Mouse (Mus musculus) lung, postnatal 14 days (tissue): ENCODE data around the gene 1700003F12Rik.
A peak's percentile ranks its signal among the peaks of the same experiment; 100 is the strongest.

ENCODE experiments used
- DNase-seq: peaks from one replicate; pipeline ENCODE4 v3.0.0; 2021

Gene 1700003F12Rik

DNA sequence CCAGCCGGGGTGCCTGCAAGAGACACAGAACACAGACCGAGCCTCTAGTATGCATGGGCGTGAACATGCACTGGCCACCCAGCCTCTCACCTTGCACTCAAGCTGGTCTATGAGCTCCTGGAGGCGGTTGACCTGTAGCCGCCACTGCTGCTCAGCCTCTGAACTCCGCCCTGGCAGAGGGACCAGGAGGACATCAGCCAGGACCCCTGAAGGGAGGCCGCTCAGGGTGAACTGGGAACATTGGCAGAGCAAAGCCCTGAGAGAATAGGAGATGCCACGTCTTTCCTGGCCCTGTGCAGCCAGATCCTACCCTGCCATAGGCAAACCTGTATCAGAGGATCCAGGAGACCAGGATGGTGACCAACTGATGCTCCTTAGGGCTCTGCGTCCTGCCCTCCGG lies at the start of gene 1700003F12Rik:
Gene 1700003F12Rik (plus strand): TSS at position 375 of the 400 bp plus-strand sequence.
- DNase-seq, result no peak

DNA sequence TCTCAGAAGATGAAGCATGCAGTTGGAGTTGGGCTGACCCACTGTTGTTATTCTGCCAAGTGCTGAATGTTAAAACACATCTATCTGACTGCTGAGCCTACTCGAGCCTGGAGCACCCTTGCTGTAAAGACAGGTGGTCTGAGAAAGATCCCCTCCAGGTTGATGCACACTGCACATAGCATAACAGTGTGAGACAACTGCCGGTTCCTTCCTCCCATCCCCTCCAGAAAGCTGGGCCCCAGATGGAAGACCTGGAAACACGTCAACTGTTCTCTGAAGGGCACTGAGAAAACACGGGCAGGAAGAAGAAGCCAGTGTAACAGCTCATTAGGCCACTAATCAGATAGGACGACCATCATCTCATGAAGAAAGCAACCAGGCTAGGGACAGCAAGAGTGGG lies 48.3 kb upstream of the 1700003F12Rik start:
- DNase-seq, result no peak

GRCm38 (mm10) chr2:154499717-154500247 lies 47.1 kb upstream of the 1700003F12Rik start:
- no peak for DNase-seq

- DNase-seq, result no peak
Observed at GRCm38 (mm10) chr2:154500758-154501157, 46.1 kb upstream of the 1700003F12Rik start.

DNA sequence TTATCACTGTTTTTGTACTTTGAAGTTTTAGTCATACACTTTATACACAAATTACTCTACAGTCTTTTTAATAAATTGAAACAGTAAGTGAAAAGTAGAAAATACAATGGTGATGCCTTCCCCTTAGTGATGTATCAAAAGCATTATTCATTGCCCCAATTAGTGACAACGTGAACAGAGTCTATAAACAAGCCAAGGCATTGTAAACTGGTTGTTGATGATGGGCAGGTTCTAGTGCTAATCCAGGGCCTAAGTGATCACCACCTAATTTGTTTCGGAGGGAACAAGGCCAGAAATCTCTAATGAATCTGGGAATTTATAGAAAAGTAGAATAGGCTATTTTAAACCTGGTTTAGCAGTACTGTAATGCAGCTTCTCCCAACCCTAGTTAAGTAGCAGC lies 39.8 kb upstream of the 1700003F12Rik start:
- DNase-seq, result no peak

GRCm38 (mm10) chr2:154507566-154508283 lies 39.2 kb upstream of the 1700003F12Rik start:
- peak; percentile 4 for DNase-seq

DNA sequence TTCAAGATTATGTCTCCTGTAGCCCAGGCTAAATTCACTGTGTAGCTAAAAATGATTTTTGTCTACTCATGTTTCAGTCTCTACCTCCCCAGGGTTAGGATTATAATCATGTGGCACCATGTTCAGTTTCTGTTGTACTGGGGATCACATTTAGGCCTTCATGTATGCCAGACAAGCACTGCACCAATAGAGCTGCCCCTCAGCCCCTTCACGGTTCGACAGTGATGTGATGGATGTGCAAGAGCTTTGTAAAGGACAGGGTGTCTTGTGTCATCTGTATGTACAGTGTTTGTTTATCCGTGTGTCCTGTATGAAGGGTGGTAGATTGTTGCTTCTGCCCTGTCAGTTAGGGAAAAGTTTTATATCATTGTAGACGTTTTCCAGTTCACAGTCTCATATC lies 38.4 kb upstream of the 1700003F12Rik start:
- no peak for DNase-seq

DNA sequence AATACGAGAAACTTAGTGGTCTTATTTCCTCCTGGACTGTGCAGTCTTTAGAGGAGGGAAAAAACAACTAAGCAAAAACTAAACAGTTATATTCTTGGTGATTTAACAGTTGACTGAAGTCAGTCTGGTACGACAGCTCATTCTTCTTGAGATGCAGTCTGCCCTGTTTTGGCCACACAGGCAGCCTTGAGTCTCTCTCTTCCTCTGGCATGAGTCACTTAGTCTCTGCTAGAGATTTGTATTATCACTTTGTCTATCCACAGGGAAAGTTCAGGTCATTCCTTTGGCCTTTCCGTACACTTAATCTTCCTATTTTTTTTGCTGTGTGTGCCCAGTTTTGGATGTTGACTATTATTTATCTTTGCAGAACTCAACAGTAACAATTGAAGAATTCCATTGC lies 36.7 kb upstream of the 1700003F12Rik start:
- DNase-seq, result no peak

DNA sequence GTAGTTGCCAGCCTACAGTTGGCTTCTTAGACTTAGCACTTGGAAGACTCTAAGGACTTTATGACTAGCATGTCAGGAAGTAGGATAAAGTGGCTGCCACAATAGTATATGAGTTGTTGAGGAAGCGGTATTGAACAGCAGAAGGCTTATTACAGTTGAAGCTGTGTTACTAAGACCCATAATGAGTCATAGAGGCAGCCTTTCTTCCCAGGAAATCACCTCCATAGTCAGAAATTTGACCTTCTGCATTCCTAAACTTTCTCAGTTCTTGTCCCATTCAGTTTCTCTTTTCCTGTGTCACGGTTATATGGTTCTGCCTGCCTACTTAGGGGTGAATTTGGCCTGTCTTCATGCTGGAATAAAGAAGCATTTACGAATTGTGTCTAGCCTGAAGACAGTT lies 29.9 kb upstream of the 1700003F12Rik start:
- no peak for DNase-seq

GRCm38 (mm10) chr2:154517424-154517823 lies 29.5 kb upstream of the 1700003F12Rik start:
- no peak for DNase-seq

DNA sequence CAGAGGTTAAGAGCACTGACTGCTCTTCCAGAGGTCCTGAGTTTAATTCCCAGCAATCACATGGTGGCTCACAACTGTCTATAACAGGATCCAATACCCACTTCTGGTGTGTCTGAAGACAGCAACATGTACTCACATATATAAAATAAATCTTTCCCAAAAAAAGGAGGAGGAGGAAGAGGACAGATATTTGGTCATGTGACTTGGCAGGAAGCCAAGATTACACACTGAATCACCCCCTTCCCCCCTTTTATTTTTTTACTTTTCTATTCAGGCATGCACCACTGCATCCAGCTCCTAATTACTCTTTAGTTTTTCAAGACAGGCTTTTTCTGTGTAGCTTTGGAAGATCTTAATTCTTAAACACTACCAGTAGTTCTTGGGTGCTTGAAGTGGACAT lies 25.4 kb upstream of the 1700003F12Rik start:
- DNase-seq, result no peak

- DNase-seq, result no peak
Observed at GRCm38 (mm10) chr2:154522334-154522733, 24.6 kb upstream of the 1700003F12Rik start.

GRCm38 (mm10) chr2:154525285-154525684 lies 21.6 kb upstream of the 1700003F12Rik start:
- no peak for DNase-seq

DNA sequence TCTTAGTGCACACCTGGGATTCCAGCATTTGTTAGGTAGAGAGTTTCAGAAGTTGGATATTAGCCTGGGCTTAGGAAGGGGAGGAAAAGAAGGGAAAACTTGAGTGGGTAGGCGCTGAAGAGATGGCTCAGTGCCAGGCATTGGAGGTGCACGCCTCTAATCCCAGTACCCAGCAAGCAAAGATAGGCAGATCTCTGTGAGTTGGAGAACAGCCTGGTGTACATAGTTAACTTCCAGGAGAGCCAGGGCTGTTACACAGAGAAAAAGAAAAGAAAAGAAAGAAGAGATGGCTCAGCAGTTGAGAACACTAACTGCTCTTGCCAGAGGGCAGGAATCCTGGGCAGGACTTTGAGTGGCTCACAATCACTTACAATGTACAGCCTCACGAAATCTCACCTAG lies 20.4 kb upstream of the 1700003F12Rik start:
- no peak for DNase-seq

- no peak for DNase-seq
Observed at GRCm38 (mm10) chr2:154532888-154533287, 14.0 kb upstream of the 1700003F12Rik start.

- no peak for DNase-seq
Observed at GRCm38 (mm10) chr2:154534704-154535270, 12.1 kb upstream of the 1700003F12Rik start.

DNA sequence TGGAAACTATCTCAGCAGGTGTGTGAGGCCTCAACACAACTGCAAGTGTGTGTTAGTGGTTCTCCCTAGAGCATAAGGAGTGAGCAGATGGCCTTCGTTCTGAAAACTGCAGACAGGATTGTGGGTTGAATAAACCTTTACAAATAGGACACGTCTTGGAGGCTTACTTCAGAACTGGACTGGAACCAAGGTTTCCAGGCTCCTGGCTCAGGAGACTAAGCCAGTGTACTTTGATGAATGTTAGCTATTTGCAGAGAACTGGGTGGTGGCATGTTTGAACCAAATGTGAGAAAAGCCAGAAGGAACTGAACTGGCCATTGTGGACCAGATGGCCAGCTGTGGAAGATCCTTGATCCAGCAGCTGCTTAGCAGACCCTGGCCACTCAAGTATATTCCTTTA lies 8.6 kb upstream of the 1700003F12Rik start:
- DNase-seq, result no peak

GRCm38 (mm10) chr2:154538710-154539109 lies 8.2 kb upstream of the 1700003F12Rik start:
- DNase-seq, result no peak

- peak; percentile 54 for DNase-seq
Observed at GRCm38 (mm10) chr2:154539720-154540119, 7.2 kb upstream of the 1700003F12Rik start.

DNA sequence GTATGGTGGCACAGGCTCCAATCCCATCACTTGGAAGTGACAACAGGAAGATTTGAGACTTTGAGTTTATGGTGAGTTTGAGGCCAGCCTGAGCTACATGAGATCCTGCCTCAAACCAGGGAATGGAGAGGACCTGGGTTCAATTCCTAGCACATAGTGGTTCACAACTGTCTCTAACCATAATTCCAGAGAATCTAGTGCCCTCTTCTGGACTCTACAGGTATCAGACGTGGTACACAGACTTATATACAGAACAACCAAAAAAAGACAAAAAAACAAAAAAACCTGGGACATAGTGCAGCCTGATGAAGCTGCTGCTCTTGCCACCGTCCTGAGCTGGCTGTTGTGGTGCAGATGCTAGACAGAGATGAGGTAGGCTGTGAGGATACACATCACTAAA lies 5.3 kb upstream of the 1700003F12Rik start:
- DNase-seq, result no peak

DNA sequence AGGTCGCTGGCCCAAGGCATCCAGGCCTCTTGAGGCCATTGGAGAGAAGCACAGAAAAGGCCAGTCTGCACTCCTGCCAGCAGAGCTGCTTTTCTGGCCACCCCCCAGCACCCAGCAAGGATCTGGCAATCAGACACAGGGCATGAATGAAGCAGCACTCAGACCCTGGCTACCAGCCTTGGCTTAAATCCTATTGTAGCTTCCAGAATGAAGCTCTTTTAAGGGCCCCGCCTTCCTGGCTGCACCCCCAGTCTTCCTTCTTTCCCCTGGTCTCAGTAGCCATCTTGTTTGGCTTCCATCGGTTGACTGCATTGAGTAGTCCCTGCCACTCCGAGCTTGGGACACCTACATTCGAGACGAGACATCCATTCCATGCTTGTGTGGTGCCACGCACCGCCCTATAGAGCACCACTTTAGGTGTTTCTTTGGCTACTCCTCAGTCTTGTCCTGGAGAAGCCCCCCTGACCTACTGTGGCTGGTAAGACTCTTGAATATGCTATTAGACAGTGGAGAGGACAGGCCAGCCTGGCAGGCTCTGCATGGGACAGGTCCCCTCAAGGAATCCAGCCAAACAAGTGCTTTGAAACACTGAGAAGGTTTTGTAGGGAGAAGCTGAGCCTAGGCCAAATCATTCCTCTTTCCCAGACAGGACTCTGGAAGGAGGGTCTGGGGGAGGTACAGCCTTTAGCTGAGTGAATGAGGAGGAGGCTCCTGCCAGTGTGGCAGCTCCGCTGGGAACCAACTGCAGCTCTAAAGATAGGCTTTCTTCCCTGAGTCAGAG lies 3.1 kb upstream of the 1700003F12Rik start:
- no peak for DNase-seq

- no peak for DNase-seq
Observed at GRCm38 (mm10) chr2:154548688-154549087, 1.8 kb downstream of the 1700003F12Rik start.

GRCm38 (mm10) chr2:154549127-154549885 lies 2.4 kb downstream of the 1700003F12Rik start:
- DNase-seq, result peak; percentile 66
